Mouse (Mus musculus) CH12.LX (cell line): ENCODE data around the gene Etv6. TPM values are rescaled to one million over a fixed set of nuclear protein-coding genes. Genes with fewer than 3 reads are reported as not detected.

Source experiments
- DNase-seq: peaks from one replicate; pipeline ENCODE4 v3.0.0-alpha.2; 2013; ENCODE audit errors: extremely low read depth
- H3K27ac ChIP-seq: 2 replicates; pipeline ENCODE4 v1.5.1; 2012; ENCODE audit warnings: low read depth, mild to moderate bottlenecking, control low read depth, moderate library complexity; ENCODE audit not compliant: insufficient read depth
- H3K27me3 ChIP-seq: replicated peaks from 2 replicates; pipeline ENCODE3; 2012; ENCODE audit warnings: inconsistent platforms
- H3K36me3 ChIP-seq, 2 experiments: replicated peaks in 1 of 2; 2 replicates each; pipeline versions ENCODE3 to v1.6.1; 2012; ENCODE audit warnings: inconsistent platforms in 1 of 2, low read length in 1 of 2, mild to moderate bottlenecking in 1 of 2, mixed read lengths in 1 of 2, moderate library complexity in 1 of 2; ENCODE audit not compliant: control insufficient read depth in 1 of 2, insufficient read depth in 1 of 2
- H3K4me1 ChIP-seq, 2 experiments: 2 replicates each; pipeline ENCODE4 v1.6.1; 2012; ENCODE audit warnings: inconsistent platforms in 1 of 2, moderate library complexity in 1 of 2; ENCODE audit not compliant: insufficient read depth in 2 of 2, control insufficient read depth in 1 of 2
- H3K4me2 ChIP-seq: 2 replicates; pipeline ENCODE4 v1.6.1; 2012; ENCODE audit warnings: low read depth, mild to moderate bottlenecking, control low read depth; ENCODE audit not compliant: poor library complexity, insufficient read depth, severe bottlenecking
- H3K4me3 ChIP-seq, 3 experiments: fragments of 150-350 bp in 1 of 3; sonication (generic) in 1 of 3; replicated peaks in 1 of 3; 2 replicates each; pipeline versions ENCODE3 to v1.5.1; 2011 to 2012; ENCODE audit warnings: low read depth in 2 of 3, low read length in 2 of 3, mild to moderate bottlenecking in 2 of 3, moderate library complexity in 2 of 3, control low read depth in 1 of 3, improper control_type of control experiment in 1 of 3, inconsistent platforms in 1 of 3, mixed read lengths in 1 of 3; ENCODE audit not compliant: poor library complexity in 1 of 3
- H3K79me2 ChIP-seq: replicated peaks from 2 replicates; pipeline ENCODE4 v1.6.1; 2012; ENCODE audit warnings: mild to moderate bottlenecking, moderate library complexity; ENCODE audit not compliant: control insufficient read depth, poor library complexity, insufficient read depth, severe bottlenecking; ENCODE audit errors: extremely low read depth
- H3K9ac ChIP-seq: 2 replicates; pipeline ENCODE4 v1.6.1; 2012; ENCODE audit warnings: low read depth, mild to moderate bottlenecking, control low read depth, moderate library complexity; ENCODE audit not compliant: insufficient read depth
- H3K9me3 ChIP-seq: replicated peaks from 2 replicates; pipeline ENCODE3; 2012; ENCODE audit warnings: low read length, inconsistent platforms, mixed read lengths
- BHLHE40 ChIP-seq: IDR thresholded peaks from 2 replicates; pipeline ENCODE4 v1.6.1; 2011; ENCODE audit warnings: mild to moderate bottlenecking, low read depth, low read length, improper control_type of control experiment
- CTCF ChIP-seq, 2 experiments: IDR thresholded peaks in 1 of 2; conservative IDR thresholded peaks in 1 of 2; 2 replicates each; pipeline ENCODE4 v1.5.1; 2011 to 2012; ENCODE audit warnings: low read depth in 2 of 2, low read length in 2 of 2, improper control_type of control experiment in 1 of 2, inconsistent platforms in 1 of 2, mild to moderate bottlenecking in 1 of 2, moderate library complexity in 1 of 2
- ELF1 ChIP-seq: IDR thresholded peaks from 2 replicates; pipeline ENCODE4 v1.6.1; 2014; ENCODE audit warnings: low read depth, mild to moderate bottlenecking, inconsistent platforms, low read length, improper control_type of control experiment
- EP300 ChIP-seq: IDR thresholded peaks from 2 replicates; pipeline ENCODE4 v1.6.1; 2011; ENCODE audit warnings: low read length, improper control_type of control experiment
- GABPA ChIP-seq: IDR thresholded peaks from 2 replicates; pipeline ENCODE4 v1.6.1; 2012; ENCODE audit warnings: low read depth, low read length, improper control_type of control experiment, inconsistent platforms; ENCODE audit not compliant: insufficient replicate concordance
- JUN ChIP-seq: IDR thresholded peaks from 2 replicates; pipeline ENCODE4 v1.6.1; 2011; ENCODE audit warnings: low read depth, mild to moderate bottlenecking, low read length, improper control_type of control experiment, moderate library complexity; ENCODE audit not compliant: insufficient read depth
- JUND ChIP-seq: conservative IDR thresholded peaks from 2 replicates; pipeline ENCODE4 v1.6.1; 2011; ENCODE audit warnings: low read depth, low read length, improper control_type of control experiment
- KAT2A ChIP-seq: IDR thresholded peaks from 2 replicates; pipeline ENCODE4 v1.6.1; 2012; ENCODE audit warnings: low read length, improper control_type of control experiment, inconsistent platforms; ENCODE audit not compliant: insufficient replicate concordance
- MAFK ChIP-seq: IDR thresholded peaks from 2 replicates; pipeline ENCODE4 v1.6.1; 2011; ENCODE audit warnings: low read length, improper control_type of control experiment; ENCODE audit not compliant: insufficient replicate concordance
- MAX ChIP-seq: IDR thresholded peaks from 2 replicates; pipeline ENCODE4 v1.6.1; 2011; ENCODE audit warnings: low read length, improper control_type of control experiment
- MEF2A ChIP-seq: IDR thresholded peaks from 2 replicates; pipeline ENCODE4 v1.6.1; 2014; ENCODE audit warnings: low read depth, mild to moderate bottlenecking, inconsistent platforms, low read length, improper control_type of control experiment, borderline replicate concordance
- MXI1 ChIP-seq: IDR thresholded peaks from 2 replicates; pipeline ENCODE4 v1.6.1; 2011; ENCODE audit warnings: mild to moderate bottlenecking, low read depth, low read length, improper control_type of control experiment
- MYC ChIP-seq: IDR thresholded peaks from 2 replicates; pipeline ENCODE4 v1.6.1; 2011; ENCODE audit warnings: low read depth, mild to moderate bottlenecking, improper control_type of control experiment, low read length
- NELFE ChIP-seq: IDR thresholded peaks from 2 replicates; pipeline ENCODE4 v1.6.1; 2011; ENCODE audit warnings: low read depth, low read length, improper control_type of control experiment
- PAX5 ChIP-seq: IDR thresholded peaks from 2 replicates; pipeline ENCODE4 v1.6.1; 2012; ENCODE audit warnings: low read length, inconsistent platforms, mixed read lengths
- POLR2A ChIP-seq: IDR thresholded peaks from 2 replicates; pipeline ENCODE4 v1.6.1; 2011; ENCODE audit warnings: low read depth, mild to moderate bottlenecking, improper control_type of control experiment, low read length
- RAD21 ChIP-seq: IDR thresholded peaks from 2 replicates; pipeline ENCODE4 v1.6.1; 2011; ENCODE audit warnings: low read depth, mild to moderate bottlenecking, low read length, improper control_type of control experiment, moderate library complexity
- RCOR1 ChIP-seq: conservative IDR thresholded peaks from 2 replicates; pipeline ENCODE4 v1.6.1; 2012; ENCODE audit warnings: low read depth, mild to moderate bottlenecking, inconsistent platforms, low read length, improper control_type of control experiment
- SIN3A ChIP-seq: IDR thresholded peaks from 2 replicates; pipeline ENCODE4 v1.6.1; 2012; ENCODE audit warnings: low read length, improper control_type of control experiment, inconsistent platforms
- SMC3 ChIP-seq: IDR thresholded peaks from 2 replicates; pipeline ENCODE4 v1.6.1; 2011; ENCODE audit warnings: low read depth, low read length, improper control_type of control experiment
- TBP ChIP-seq: conservative IDR thresholded peaks from 2 replicates; pipeline ENCODE4 v1.6.1; 2011; ENCODE audit warnings: low read depth, low read length, improper control_type of control experiment
- UBTF ChIP-seq: IDR thresholded peaks from 2 replicates; pipeline ENCODE4 v1.6.1; 2012; ENCODE audit warnings: low read depth, mild to moderate bottlenecking, inconsistent platforms, low read length, improper control_type of control experiment, moderate library complexity
- USF1 ChIP-seq: IDR thresholded peaks from 2 replicates; pipeline ENCODE4 v1.6.1; 2014; ENCODE audit warnings: low read depth, mild to moderate bottlenecking, inconsistent platforms, low read length, improper control_type of control experiment
- ZC3H11A ChIP-seq: IDR thresholded peaks from 2 replicates; pipeline ENCODE4 v1.6.1; 2012; ENCODE audit warnings: low read depth, mild to moderate bottlenecking, inconsistent platforms, low read length, improper control_type of control experiment
- ZKSCAN1 ChIP-seq: IDR thresholded peaks from 2 replicates; pipeline ENCODE4 v1.6.1; 2012; ENCODE audit warnings: low read depth, inconsistent platforms, low read length, improper control_type of control experiment, borderline replicate concordance
- ZNF384 ChIP-seq: IDR thresholded peaks from 2 replicates; pipeline ENCODE4 v1.6.1; 2012; ENCODE audit warnings: low read depth, low read length, improper control_type of control experiment, inconsistent platforms
- dilution Hi-C: fragments of 300-500 bp; cut with MboI; formaldehyde crosslinking; loops from 2 replicates; pipeline ENCODE4 v1.14.3; 2020; ENCODE audit warnings: low sequenced_read_pairs; ENCODE audit not compliant: extremely low pct_unique_long_range_greater_than_20kb, extremely low pct_ligation_motif_present
- in situ Hi-C: fragments of 300-500 bp; cut with MboI; formaldehyde crosslinking; loops from 3 replicates; pipeline ENCODE4 v1.14.3; 2019; ENCODE audit warnings: low sequenced_read_pairs, low pct_ligation_motif_present, low pct_unique_long_range_greater_than_20kb, mixed read lengths
- polyA plus RNA-seq: library from polyadenylated mRNA; unstranded; fragments of >175 nt; gene quantifications from 2 replicates; pipeline ENCODE4 v1.2.1, GENCODE M21; 2012; ENCODE audit warnings: low read depth; ENCODE audit not compliant: insufficient read length
- total RNA-seq, 2 experiments: library from RNA; depleted of rRNA; stranded (reverse); fragments of 300-350 nt in 1 of 2; fragments of >200 nt in 1 of 2; gene quantifications; 2 replicates each; pipeline ENCODE4 v1.2.3; 2012 to 2014

Etv6 gene
- total and polyA plus RNA-seq, 3 experiments: 7.6 to 29.5 (median 10.1) TPM

GRCm38 (mm10) chr6:134136315-134136714 is 100.8 kb downstream of the Etv6 start:
- TF ChIP-seq RAD21 (no peak), JUN (no peak), NELFE (no peak), USF1 (no peak), SIN3A (no peak), TBP (no peak), UBTF (no peak), BHLHE40 (no peak), KAT2A (no peak), MAX (no peak), JUND (no peak), MEF2A (no peak), MXI1 (no peak)
- no peak overlapping the region for H3K4me3 ChIP-seq
- peaks cover 19 to 86% of the 10 kb centered on the region in 2 experiments for H3K4me1 ChIP-seq
- no peak for DNase-seq
- in situ Hi-C loops (no loop called here), dilution Hi-C loops (no loop called here)
- H3K9me3 ChIP-seq: peaks cover 3% of the 10 kb centered on the region
- peaks cover 6 to 59% of the 10 kb centered on the region in 2 experiments for H3K36me3 ChIP-seq
- no peaks in the 10 kb centered on the region; the same call in 1 of the 2 replicates for H3K79me2 ChIP-seq
- no peak overlapping the region for H3K9ac ChIP-seq
- no peak overlapping the region for H3K4me2 ChIP-seq
- no peaks in the 10 kb centered on the region for H3K27me3 ChIP-seq
- no peak overlapping the region for H3K27ac ChIP-seq

GRCm38 (mm10) chr6:134139359-134139758 is 103.9 kb downstream of the Etv6 start:
- H3K27ac ChIP-seq: no peak overlapping the region
- H3K27me3 ChIP-seq: no peaks in the 10 kb centered on the region
- peaks cover 4 to 60% of the 10 kb centered on the region in 2 experiments for H3K36me3 ChIP-seq
- no peak overlapping the region for H3K9ac ChIP-seq
- no peak overlapping the region for H3K4me3 ChIP-seq
- no peaks in the 10 kb centered on the region; the same call in 1 of the 2 replicates for H3K79me2 ChIP-seq
- no peak overlapping the region for H3K4me2 ChIP-seq
- in situ Hi-C loops (no loop called here), dilution Hi-C loops (no loop called here)
- DNase-seq: no peak
- peaks cover 37 to 90% of the 10 kb centered on the region in 2 experiments for H3K4me1 ChIP-seq
- TF ChIP-seq PAX5 (no peak), UBTF (no peak), SIN3A (no peak), ZC3H11A (no peak), POLR2A (no peak), CTCF (conservative IDR thresholded peaks at IDR 0.05 in 1 of 2, IDR thresholded peaks at IDR 0.05 in 1 of 2; ENCODE audit: low read depth in 2 of 2, low read length in 2 of 2) (no peak), GABPA (no peak), MXI1 (no peak), ZNF384 (no peak), EP300 (no peak), SMC3 (no peak), RAD21 (no peak), RCOR1 (no peak), BHLHE40 (no peak), ZKSCAN1 (no peak), MAFK (no peak), MYC (no peak), KAT2A (no peak), ELF1 (no peak)
- no peaks in the 10 kb centered on the region for H3K9me3 ChIP-seq
